Mouse (Mus musculus) ovary, adult 18-20 months (tissue): ENCODE data around the gene Ralgapa1.

Source experiments
- DNase-seq: peaks from one replicate; pipeline ENCODE4 v3.0.0; 2022; ENCODE audit warnings: low spot score, mixed read lengths

Gene Ralgapa1

GRCm38 (mm10) chr12:55820661-55821314 lies at the start of gene Ralgapa1:
Ralgapa1 (minus strand) TSS chr12:55821167.
- DNase-seq, result peak; percentile 74

GRCm38 (mm10) chr12:55869622-55870322 lies 48.8 kb upstream of the Ralgapa1 start:
- no peak for DNase-seq

DNA sequence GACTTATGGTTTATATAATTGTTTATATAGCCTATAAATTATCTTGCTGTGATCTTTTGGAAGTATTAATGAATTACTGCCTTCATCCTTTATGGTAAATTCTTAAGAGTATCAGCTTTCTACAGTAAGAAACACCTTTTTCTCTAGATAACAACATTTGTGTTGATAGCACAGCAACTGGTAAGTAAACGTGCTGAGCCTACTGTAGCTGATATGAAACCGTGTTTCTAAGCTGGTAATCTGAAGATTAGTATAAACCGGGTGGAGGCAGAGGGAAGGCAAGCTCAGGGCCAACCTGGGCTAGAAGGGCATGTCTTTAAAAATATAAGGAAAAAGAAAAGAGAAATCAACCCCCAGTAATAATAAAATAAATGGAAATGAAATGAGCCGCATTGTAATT lies 46.8 kb upstream of the Ralgapa1 start:
- no peak for DNase-seq

DNA sequence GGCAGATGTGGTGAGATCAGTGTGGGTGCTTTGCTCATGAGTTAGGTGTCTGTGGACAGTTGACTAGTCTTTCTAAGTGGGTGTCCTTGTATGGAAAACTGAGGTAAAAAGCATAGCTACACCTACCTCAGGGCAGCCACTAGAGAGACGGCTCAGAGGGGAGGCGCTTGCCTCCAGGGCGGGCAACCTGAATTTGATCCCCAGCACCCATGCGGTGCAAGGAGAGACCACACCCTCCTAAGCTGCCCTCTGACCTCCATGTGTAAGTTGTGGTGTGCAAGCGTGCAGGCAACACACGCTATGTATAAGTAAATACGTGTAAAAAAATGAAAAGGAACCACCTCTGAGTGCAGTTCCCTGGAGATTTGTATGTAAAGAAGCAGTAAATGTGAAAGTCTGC lies 39.7 kb upstream of the Ralgapa1 start:
- no peak for DNase-seq

DNA sequence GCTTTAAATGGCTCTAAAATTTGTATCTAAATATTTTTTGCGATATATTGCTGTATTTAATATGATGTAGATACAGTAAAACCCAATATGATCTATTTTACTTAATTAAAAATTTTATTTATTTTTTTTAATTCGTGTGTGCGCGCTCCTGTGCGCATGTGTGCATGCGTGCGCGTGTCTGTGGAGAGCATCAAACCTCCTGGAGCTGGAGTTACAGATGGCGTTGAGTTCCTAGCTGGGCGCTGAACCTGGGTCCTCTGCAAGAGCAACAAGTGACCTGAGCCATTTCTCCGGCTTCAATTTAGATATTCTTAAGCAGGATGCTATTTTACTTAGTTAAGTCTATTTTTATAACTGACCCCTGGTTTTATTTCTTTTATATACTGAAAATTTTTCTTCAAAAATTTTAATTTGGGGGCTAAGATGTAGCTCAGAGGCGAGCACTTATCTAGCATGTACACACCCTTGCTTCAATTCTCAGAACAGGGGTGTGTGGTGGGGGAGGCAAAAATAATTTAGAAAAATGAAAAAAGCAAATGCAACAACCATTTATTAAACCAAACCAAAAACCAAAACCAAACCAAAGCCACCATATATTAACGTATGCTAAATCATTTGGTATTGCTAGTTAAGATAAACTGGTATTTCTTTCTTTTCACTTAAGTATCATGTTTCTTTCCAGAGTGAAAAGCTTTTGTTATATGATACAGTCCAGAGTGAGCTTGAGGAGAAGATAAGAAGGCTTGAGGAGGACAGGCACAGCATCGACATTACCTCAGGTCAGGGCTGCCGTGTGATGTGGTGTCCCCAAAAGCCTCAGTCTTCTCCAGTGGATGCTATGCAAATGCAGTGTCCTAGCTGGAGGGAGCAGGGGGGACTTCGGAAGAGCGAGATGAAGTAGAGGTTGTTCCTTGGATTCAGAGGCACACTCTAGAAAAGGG lies 38.7 kb upstream of the Ralgapa1 start:
- no peak for DNase-seq

GRCm38 (mm10) chr12:55850650-55851049 lies 29.7 kb upstream of the Ralgapa1 start:
- no peak for DNase-seq

- DNase-seq, result no peak
Measured at GRCm38 (mm10) chr12:55847851-55848250, 26.9 kb upstream of the Ralgapa1 start.

- DNase-seq, result no peak
Measured at GRCm38 (mm10) chr12:55846741-55847140, 25.8 kb upstream of the Ralgapa1 start.

GRCm38 (mm10) chr12:55837495-55837894 lies 16.5 kb upstream of the Ralgapa1 start:
- DNase-seq, result no peak

DNA sequence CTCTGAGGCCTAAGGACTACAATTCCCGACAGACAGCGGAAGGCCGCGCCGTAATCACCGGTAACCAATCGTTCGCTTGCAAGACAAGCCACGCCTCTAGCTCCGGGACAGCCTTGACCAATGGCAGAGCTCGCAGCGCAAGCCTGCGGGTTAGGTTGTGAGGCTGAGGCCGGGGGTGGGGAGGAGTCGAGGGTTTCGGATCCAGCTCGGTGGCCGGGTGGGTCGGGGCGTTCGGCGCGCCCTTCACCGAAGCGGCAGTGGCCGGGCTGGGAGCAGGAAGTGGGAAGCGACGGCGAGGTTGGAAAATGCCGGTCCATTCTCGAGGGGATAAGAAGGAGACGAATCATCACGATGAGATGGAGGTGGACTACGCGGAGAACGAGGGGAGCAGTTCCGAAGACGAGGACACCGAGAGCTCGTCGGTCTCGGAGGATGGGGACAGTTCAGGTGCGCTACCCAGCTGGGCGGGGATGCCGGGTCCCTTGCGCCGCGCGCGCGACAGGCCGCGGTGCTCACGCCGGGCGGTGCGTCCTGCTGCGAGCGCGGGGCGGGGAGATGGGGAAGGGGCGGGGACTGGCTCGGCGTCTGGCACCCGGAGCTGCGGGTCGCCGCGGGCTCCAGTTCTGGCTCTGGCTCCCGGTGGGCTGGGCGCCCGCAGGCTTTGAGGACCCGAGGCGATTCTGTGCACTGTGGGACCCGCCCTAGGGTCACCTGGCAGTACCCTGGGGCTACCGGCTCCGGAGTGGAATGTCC lies 15.4 kb upstream of the Ralgapa1 start, which contains the start of gene Brms1l:
Brms1l (plus strand) TSS at position 126 of the 753 bp plus-strand sequence.
- peak; percentile 97 for DNase-seq

DNA sequence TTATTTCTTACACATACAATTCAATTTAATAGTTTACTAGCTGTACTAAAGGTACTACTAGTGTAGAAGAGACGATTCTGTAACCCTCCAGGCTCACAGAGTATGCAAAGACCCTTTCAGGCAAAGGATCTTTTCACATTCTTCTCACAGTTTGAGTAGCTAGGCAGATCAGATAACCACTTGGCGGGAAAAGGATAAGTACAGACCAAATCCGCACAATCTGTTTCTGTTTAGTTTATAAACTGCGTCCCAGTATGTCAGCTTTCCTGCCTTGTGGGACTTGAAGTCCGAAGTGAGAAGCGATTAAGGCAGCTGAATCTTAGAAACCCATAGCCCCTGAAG lies 14.9 kb upstream of the Ralgapa1 start:
- DNase-seq, result no peak

GRCm38 (mm10) chr12:55834891-55835290 lies 13.9 kb upstream of the Ralgapa1 start:
- no peak for DNase-seq

- DNase-seq, result peak; percentile 43
Measured at GRCm38 (mm10) chr12:55833906-55834625, 13.1 kb upstream of the Ralgapa1 start.

DNA sequence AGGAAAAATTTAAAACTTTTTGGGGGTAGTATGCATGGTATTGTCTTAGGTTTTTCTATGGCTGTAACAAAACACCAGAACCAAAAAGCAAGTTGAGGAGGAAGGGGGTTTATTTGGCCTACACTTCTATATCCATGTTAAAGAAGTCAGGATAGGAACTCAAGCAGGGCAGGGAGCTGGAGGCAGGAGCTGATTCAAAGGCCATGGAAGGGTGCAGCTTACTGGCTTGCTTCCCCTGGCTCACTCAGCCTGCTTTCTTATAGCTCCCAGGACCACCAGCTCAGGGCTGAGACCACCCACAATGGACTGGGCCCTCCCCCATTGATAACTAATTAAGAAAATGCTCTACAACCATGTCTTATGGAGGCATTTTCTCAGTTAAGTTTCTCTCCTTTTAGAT lies 12.0 kb upstream of the Ralgapa1 start:
- no peak for DNase-seq

DNA sequence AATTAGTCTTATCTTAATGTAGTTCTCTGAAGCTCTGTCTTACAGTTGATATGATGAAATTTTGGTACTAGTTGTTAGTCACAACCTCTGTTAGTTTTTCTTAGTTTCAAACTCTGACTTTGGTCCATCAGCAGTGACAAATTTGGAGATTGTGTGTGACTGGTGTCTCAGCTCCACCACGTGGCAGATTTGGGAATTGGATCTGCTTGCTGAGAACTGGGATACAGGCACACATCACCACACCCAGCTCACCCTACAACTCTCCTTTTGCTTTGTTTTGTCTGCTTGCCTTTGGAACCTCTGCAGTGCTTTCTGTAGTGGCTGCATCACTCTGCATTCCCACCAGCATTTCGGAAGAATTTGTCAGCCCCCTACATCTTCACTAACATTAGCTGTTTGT lies 10.1 kb upstream of the Ralgapa1 start:
- DNase-seq, result peak; percentile 32

DNA sequence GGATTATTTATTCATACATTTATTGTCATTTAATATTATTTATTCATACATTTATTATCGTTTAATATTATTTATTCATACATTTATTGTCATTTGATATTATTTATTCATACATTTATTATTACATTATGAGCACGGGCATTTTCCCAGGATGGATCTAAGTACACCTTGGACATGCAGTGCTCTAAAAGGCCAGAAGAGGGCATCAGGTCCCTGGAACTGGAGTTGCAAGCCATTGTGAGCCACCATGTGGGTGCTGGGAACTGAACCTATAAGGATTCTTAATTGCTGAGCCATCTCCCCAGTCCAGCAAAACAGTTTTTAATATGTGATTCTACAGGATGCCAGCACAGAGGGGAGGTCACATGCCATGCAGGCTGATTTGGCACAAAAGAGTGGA lies 4.6 kb upstream of the Ralgapa1 start:
- no peak for DNase-seq

DNA sequence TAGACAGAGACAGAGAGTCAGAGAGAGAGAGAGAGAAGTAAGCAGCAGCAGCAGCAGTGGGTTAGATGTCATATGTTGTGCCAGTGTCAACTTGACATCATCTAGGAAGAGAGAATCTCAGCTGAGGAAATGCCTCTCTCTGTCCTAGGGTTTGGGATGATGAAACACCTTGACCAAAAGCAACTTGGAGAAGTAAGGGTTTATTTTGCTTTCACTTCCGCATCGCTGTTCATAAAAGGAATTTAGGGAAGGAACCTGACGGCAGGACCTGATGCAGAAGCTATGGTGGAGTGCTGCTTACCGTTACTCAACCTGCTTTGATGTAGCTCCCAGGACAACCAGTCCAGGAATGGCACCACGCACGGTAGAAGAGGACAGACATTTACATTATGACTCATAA lies 3.1 kb upstream of the Ralgapa1 start:
- no peak for DNase-seq

GRCm38 (mm10) chr12:55820119-55820660 lies 777 bp downstream of the Ralgapa1 start:
- DNase-seq, result peak; percentile 30

- DNase-seq, result no peak
Measured at GRCm38 (mm10) chr12:55816488-55816887, 4.5 kb downstream of the Ralgapa1 start.

GRCm38 (mm10) chr12:55805035-55805434 lies 15.9 kb downstream of the Ralgapa1 start:
- no peak for DNase-seq

GRCm38 (mm10) chr12:55801131-55801530 lies 19.8 kb downstream of the Ralgapa1 start:
- no peak for DNase-seq
